Mouse (Mus musculus) heart, postnatal 14 days (tissue): ENCODE measurements at regions not wholly inside any gene's neighbourhood (a gene's known extent, or its start where the extent isn't known, plus 50 kb on each side); places are given as distances from the start of the nearest gene placed in this dataset.

Experiments used
- DNase-seq, 2 experiments: peaks; one replicate each; pipeline ENCODE4 v3.0.0; 2021 to 2022
- intact Hi-C: fragments of 180-260 bp; cut with DNase I; formaldehyde crosslinking; loops from one replicate; pipeline ENCODE4 v1.15.1; 2025
- microRNA-seq, 2 experiments: library from miRNA; unstranded; fragments of <30 nt; microRNA quantifications; one replicate each; pipeline ENCODE4 v1.2.0; 2021 to 2022

DNA sequence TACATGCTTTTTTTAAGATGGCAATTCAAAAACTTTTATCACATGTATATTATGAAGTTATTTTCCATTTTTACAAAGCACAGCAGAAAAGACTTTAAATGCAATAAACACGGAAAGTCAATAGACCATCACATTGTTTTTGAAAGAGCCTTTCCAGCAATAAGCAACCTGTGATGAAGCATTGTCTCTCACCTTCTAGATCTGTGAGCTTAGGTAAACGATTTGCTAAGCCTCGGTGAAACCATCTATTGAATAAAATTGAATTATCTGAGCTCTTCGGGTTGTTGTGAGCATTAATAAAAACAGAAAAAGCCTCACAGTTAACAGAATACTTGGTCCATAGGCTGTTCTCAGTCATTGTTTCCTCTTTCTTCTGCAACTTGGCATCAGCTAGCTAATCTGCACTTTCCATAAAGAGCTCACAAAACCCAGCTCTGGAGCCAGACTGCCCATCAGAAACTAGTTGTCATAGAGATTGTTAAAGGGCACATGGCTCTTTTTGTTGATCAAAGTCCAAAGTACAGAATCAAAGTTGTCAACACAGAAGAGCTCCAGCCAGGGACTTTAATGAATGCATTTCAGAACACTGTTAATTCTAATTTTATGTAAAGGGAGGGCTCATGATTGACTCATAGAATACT lies 261.5 kb downstream of the Atp6ap1l start:
- intact Hi-C loops = no loop called here
- no peak for DNase-seq

DNA sequence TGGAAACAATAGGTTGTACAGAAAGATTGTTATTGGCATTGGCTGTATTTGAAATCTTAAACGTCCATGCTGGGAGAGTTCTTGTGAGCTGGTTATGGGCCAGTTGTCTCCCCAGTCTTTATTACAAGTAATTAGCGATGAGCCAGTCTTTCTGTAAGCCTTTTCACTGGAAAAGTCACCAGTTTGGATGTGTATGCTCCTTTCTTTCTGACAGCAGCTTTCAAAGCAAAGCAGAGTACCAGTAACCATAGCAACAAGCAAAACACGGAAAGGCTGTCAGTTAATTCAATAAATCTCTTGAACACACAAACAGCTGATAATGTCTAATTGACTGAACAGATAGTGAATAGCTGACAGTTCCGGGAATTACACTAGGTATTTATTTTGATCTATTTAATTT lies 262.0 kb downstream of the Atp6ap1l start:
- DNase-seq = no peak
- intact Hi-C loops = no loop called here

DNA sequence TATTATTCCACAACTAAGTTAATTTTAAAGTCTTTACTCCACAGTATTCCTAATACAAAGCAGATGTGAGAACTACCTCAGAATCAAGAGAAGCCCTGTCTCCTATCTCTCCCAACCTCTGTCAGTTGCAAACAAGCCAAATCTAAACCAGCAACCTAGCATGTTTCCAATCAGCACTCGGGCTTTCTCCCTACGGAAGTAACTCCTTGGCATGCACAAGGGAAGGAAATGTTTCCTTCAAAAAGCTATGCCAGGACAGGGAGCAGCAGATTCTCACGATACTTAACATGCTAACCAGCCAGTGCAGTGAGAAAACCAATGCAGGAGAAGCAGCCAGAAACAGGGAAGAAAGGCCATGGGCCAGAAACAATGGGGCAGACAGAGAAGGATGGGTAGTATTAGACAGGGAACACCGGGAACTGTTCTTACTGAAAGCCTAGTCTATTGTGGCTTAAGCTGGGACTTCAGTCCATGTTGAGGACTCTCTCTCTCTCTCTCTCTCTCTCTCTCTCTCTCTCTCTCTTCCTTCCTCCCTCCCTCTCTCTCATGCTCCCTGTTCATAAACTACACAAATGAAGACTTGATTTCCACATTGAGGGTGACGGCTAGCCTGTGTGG lies 262.8 kb downstream of the Atp6ap1l start:
- DNase-seq = no peak
- intact Hi-C loops = no loop called here

Small RNA genes lying in the stretch of these regions (microRNA-seq; reads per million reads assigned to microRNA genes)
- 0 reads per million in 2 experiments for gene Gm44338
